Mouse (Mus musculus) ES-E14 (cell line): ENCODE data around the gene Mllt10.

Experiments used
- CHD2 ChIP-seq: IDR thresholded peaks from 2 replicates; pipeline ENCODE4 v1.6.1; 2014; ENCODE audit warnings: mild to moderate bottlenecking, low read depth, low read length, inconsistent platforms
- HCFC1 ChIP-seq: IDR thresholded peaks from 2 replicates; pipeline ENCODE4 v1.6.1; 2012; ENCODE audit warnings: low read length, inconsistent platforms, borderline replicate concordance; ENCODE audit not compliant: insufficient read depth
- MAFK ChIP-seq: IDR thresholded peaks from 2 replicates; pipeline ENCODE4 v1.6.1; 2014; ENCODE audit warnings: mild to moderate bottlenecking, low read depth, low read length, inconsistent platforms; ENCODE audit not compliant: insufficient read depth
- ZNF384 ChIP-seq: IDR thresholded peaks from 2 replicates; pipeline ENCODE4 v1.6.1; 2012; ENCODE audit warnings: low read depth, low read length, inconsistent platforms

DNA sequence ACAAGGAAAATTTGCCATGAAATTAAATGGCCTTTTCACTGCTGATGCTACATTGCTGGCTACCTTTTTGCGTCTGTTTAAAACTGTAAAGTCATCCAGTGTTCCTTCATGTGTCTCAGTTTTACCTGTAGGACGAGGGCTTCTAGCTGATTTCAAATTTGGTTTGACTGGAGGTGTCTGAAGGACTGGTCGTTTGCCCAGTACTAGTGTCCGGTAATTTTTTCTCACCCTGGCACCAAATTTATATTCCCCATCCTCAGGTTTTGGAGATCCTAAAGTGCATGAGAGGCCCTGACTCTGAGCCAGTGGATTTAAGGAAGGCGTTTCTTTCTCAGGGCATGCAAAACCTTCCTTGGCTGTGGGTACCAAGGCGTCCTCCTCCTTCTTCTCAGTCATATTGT lies 9.3 kb upstream of the Mllt10 start:
- no peak for TF ChIP-seq CHD2
- no peak for TF ChIP-seq ZNF384
- no peak for TF ChIP-seq MAFK
- no peak for TF ChIP-seq HCFC1
